Comparison of ENCODE assay signal across 8 mouse cellular contexts in the genomic region with DNA sequence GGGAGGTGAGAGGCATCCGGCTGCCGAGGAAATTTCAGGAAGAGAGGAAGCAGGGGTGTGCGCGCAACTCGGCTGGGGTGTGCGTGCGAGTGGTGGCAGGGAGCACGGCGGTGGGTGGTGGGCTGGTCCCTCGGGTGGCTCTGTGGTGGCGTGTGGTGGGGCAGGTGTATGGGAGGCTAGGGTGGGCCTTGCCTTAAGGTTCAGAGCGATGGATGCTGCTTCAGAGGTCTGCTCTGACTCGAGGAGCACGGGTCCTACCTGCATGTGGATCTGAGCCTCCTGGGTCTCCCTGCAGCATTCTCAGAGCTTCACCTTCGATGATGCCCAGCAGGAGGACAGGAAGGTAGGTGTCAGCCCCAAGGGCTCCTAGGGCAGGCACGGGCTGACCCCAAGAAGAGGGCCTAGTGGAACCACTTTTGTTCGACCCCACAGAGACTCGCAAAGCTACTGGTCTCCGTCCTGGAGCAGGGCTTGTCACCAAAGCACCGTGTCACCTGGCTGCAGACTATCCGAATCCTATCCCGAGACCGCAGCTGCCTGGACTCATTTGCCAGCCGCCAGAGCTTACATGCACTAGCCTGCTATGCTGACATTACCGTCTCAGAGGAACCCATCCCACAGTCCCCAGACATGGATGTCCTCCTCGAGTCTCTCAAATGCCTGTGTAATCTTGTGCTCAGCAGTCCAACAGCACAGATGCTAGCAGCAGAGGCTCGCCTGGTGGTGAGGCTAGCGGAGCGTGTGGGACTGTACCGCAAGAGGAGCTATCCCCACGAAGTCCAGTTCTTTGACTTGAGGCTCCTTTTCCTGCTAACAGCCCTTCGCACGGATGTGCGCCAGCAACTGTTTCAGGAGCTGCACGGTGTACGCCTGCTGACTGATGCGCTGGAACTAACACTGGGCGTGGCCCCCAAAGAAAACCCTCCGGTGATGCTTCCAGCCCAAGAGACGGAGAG. TPM values are rescaled to one million over a fixed set of nuclear protein-coding genes. Genes with fewer than 3 reads are reported as not detected.
DNase-seq lines count a peak whose midpoint lies in the region; ATAC-seq lines count a peak whose summit lies in the region.

Gene Bet1l (minus strand): TSS at position 28 of the 956 bp plus-strand sequence.

- H3K36me3 ChIP-seq in embryonic facial prominence, embryonic 12.5 days = peaks cover 57% of the 10 kb centered on the region
- H3K36me3 ChIP-seq in limb, embryonic 13.5 days = peaks cover 63% of the 10 kb centered on the region
- peaks cover 57% of the 10 kb centered on the region for H3K36me3 ChIP-seq in neural tube, embryonic 15.5 days

- peak within 1 kb of the TSS; percentile 87 for H3K27ac ChIP-seq in embryonic facial prominence, embryonic 12.5 days
- peak within 1 kb of the TSS; percentile 83 for H3K27ac ChIP-seq in limb, embryonic 13.5 days
- peak within 1 kb of the TSS; percentile 93 for H3K27ac ChIP-seq in neural tube, embryonic 15.5 days (replicated peaks)

- WGBS in embryonic facial prominence, embryonic 12.5 days = 38% methylated on average over 40 of the region's 40 CpGs
- WGBS in limb, embryonic 13.5 days = 38% methylated on average over 40 of the region's 40 CpGs
- 36% methylated on average over 40 of the region's 40 CpGs for WGBS in neural tube, embryonic 15.5 days

- peaks cover 21% of the 10 kb centered on the region for H3K4me1 ChIP-seq in embryonic facial prominence, embryonic 12.5 days
- H3K4me1 ChIP-seq in limb, embryonic 13.5 days = peaks cover 28% of the 10 kb centered on the region
- peaks cover 38% of the 10 kb centered on the region for H3K4me1 ChIP-seq in neural tube, embryonic 15.5 days

- DNase-seq in left cerebral cortex, adult 18-20 months (ENCODE audit: low spot score in 2 of 2) = no peak
- no peak for DNase-seq in left cerebral cortex, adult 11 months (ENCODE audit: low spot score)
- DNase-seq in heart, postnatal 4 days = no peak
- no peak for DNase-seq in kidney, adult 11 months

- peak; percentile 31 for ATAC-seq in activated CD4-positive, CD25-positive, alpha-beta regulatory T cell, adult 4 months
- ATAC-seq in embryonic facial prominence, embryonic 12.5 days (ENCODE audit: insufficient number of reproducible peaks, insufficient read depth, low FRiP score, low TSS enrichment) = peak; percentile 14
- peak; percentile 41 for ATAC-seq in limb, embryonic 13.5 days (ENCODE audit: low FRiP score, low read depth)
- peak; percentile 48 for ATAC-seq in neural tube, embryonic 15.5 days (ENCODE audit: low FRiP score)

- peak within 1 kb of the TSS; percentile 89 for H3K9ac ChIP-seq in embryonic facial prominence, embryonic 12.5 days
- peak within 1 kb of the TSS; percentile 87 for H3K9ac ChIP-seq in limb, embryonic 13.5 days
- H3K9ac ChIP-seq in neural tube, embryonic 15.5 days (replicated peaks) = peak within 1 kb of the TSS; percentile 94

- H3K4me3 ChIP-seq in embryonic facial prominence, embryonic 12.5 days = peak within 1 kb of the TSS; percentile 75
- H3K4me3 ChIP-seq in limb, embryonic 13.5 days = peak within 1 kb of the TSS; percentile 88
- peak within 1 kb of the TSS; percentile 95 for H3K4me3 ChIP-seq in neural tube, embryonic 15.5 days (replicated peaks)

- no peaks in the 10 kb centered on the region for H3K27me3 ChIP-seq in embryonic facial prominence, embryonic 12.5 days
- H3K27me3 ChIP-seq in limb, embryonic 13.5 days = no peaks in the 10 kb centered on the region
- no peaks in the 10 kb centered on the region for H3K27me3 ChIP-seq in neural tube, embryonic 15.5 days (replicated peaks)

- H3K9me3 ChIP-seq in embryonic facial prominence, embryonic 12.5 days = no peaks in the 10 kb centered on the region
- H3K9me3 ChIP-seq in limb, embryonic 13.5 days = no peaks in the 10 kb centered on the region
- no peaks in the 10 kb centered on the region for H3K9me3 ChIP-seq in neural tube, embryonic 15.5 days (replicated peaks)

- peak within 1 kb of the TSS; percentile 99 for H3K4me2 ChIP-seq in embryonic facial prominence, embryonic 12.5 days (replicated peaks)
- H3K4me2 ChIP-seq in limb, embryonic 13.5 days (replicated peaks) = peak within 1 kb of the TSS; percentile 100
- peak within 1 kb of the TSS; percentile 95 for H3K4me2 ChIP-seq in neural tube, embryonic 15.5 days

RNA-seq across cellular contexts. Expression of gene Bet1l, which starts in this region (rescaled TPM):
- 10 to 100 TPM; 23.1 to 24.5 TPM for total RNA-seq in left cerebral cortex, adult 18-20 months (2021)
- polyA plus RNA-seq in activated CD4-positive, CD25-positive, alpha-beta regulatory T cell, adult 4 months (2017; shearing (Covaris generic)) = 10 to 100 TPM; 33.1 to 48.2 TPM
- polyA plus RNA-seq in embryonic facial prominence, embryonic 12.5 days (2016; fragmentation: Nextera tagmentation; extraction: Ambion mirVana) = 36.0 and 44.3 TPM in 2 replicates
- 10 to 100 TPM; 13.5 to 15.9 TPM for total RNA-seq in heart, postnatal 4 days (2021)
- 59.2 and 63.6 TPM in 2 replicates for polyA plus RNA-seq in limb, embryonic 13.5 days (2015; fragmentation: Nextera tagmentation; extraction: Ambion mirVana)
- polyA plus RNA-seq in neural tube, embryonic 15.5 days (2015; fragmentation: Nextera tagmentation; extraction: Ambion mirVana) = 45.8 and 49.1 TPM in 2 replicates
